Mouse (Mus musculus) liver, postnatal 0 days (tissue): ENCODE data around the gene Blm.

Source experiments
- CTCF ChIP-seq: sonication (generic); IDR thresholded peaks from 2 replicates; pipeline ENCODE4 v1.5.1; 2016; ENCODE audit warnings: antibody characterized with exemption, low read depth
- EP300 ChIP-seq: IDR thresholded peaks from 2 replicates; pipeline ENCODE4 v1.6.1; 2016; ENCODE audit warnings: antibody characterized with exemption, low read depth, mild to moderate bottlenecking

- no peak for TF ChIP-seq CTCF
- TF ChIP-seq EP300, result no peak
Measured at GRCm38 (mm10) chr7:80426363-80426762, 108.6 kb downstream of the Blm start.
